Mouse (Mus musculus) cerebellum, adult 9-11 months (tissue): Measurements from ENCODE around the gene Tbc1d8.

Source experiments
- DNase-seq: peaks from one replicate; pipeline ENCODE4 v3.0.0; 2022

Tbc1d8 gene

GRCm38 (mm10) chr1:39478057-39478895 lies at the start of gene Tbc1d8:
Tbc1d8 (minus strand) TSS chr1:39478755.
- DNase-seq: peak; percentile 90

- no peak for DNase-seq
Measured at GRCm38 (mm10) chr1:39528319-39528718, 49.8 kb upstream of the Tbc1d8 start.

GRCm38 (mm10) chr1:39527432-39527831 lies 48.9 kb upstream of the Tbc1d8 start:
- peak; percentile 66 for DNase-seq

- no peak for DNase-seq
Measured at GRCm38 (mm10) chr1:39526371-39527167, 48.0 kb upstream of the Tbc1d8 start.

GRCm38 (mm10) chr1:39525763-39526162 lies 47.2 kb upstream of the Tbc1d8 start:
- no peak for DNase-seq

- no peak for DNase-seq
Measured at GRCm38 (mm10) chr1:39522519-39522918, 44.0 kb upstream of the Tbc1d8 start.

GRCm38 (mm10) chr1:39521326-39521725 lies 42.8 kb upstream of the Tbc1d8 start:
- DNase-seq: no peak

GRCm38 (mm10) chr1:39515303-39515991 lies 36.9 kb upstream of the Tbc1d8 start:
- DNase-seq: peak; percentile 89

GRCm38 (mm10) chr1:39512183-39512582 lies 33.6 kb upstream of the Tbc1d8 start:
- DNase-seq: no peak

- DNase-seq: no peak
Measured at GRCm38 (mm10) chr1:39511775-39512174, 33.2 kb upstream of the Tbc1d8 start.

GRCm38 (mm10) chr1:39505600-39505999 lies 27.0 kb upstream of the Tbc1d8 start:
- no peak for DNase-seq

- DNase-seq: peak; percentile 38
Measured at GRCm38 (mm10) chr1:39504261-39504660, 25.7 kb upstream of the Tbc1d8 start.

- DNase-seq: no peak
Measured at GRCm38 (mm10) chr1:39502817-39503633, 24.5 kb upstream of the Tbc1d8 start.

- DNase-seq: no peak
Measured at GRCm38 (mm10) chr1:39499485-39499941, 21.0 kb upstream of the Tbc1d8 start.

- no peak for DNase-seq
Measured at GRCm38 (mm10) chr1:39497748-39498147, 19.2 kb upstream of the Tbc1d8 start.

GRCm38 (mm10) chr1:39496995-39497394 lies 18.4 kb upstream of the Tbc1d8 start:
- no peak for DNase-seq

GRCm38 (mm10) chr1:39493664-39494063 lies 15.1 kb upstream of the Tbc1d8 start:
- DNase-seq: no peak

GRCm38 (mm10) chr1:39493165-39493564 lies 14.6 kb upstream of the Tbc1d8 start:
- DNase-seq: no peak

- DNase-seq: no peak
Measured at GRCm38 (mm10) chr1:39487370-39487769, 8.8 kb upstream of the Tbc1d8 start.

GRCm38 (mm10) chr1:39482115-39482815 lies 3.7 kb upstream of the Tbc1d8 start:
- no peak for DNase-seq

- peak; percentile 45 for DNase-seq
Measured at GRCm38 (mm10) chr1:39479254-39479653, 699 bp upstream of the Tbc1d8 start.

- DNase-seq: no peak
Measured at GRCm38 (mm10) chr1:39478896-39479200, 293 bp upstream of the Tbc1d8 start.
